Mouse (Mus musculus) embryonic facial prominence, embryonic 12.5 days (tissue): ENCODE measurements around the gene Slc22a21. TPM values are rescaled to one million over a fixed set of nuclear protein-coding genes. Genes with fewer than 3 reads are reported as not detected.

ENCODE experiments used
- ATAC-seq: fragments of 200-750 bp; cut with Nextera tagmentation; 2 replicates; pipeline ENCODE4 v1.8.0; 2017; ENCODE audit not compliant: insufficient number of reproducible peaks, insufficient read depth, low FRiP score, low TSS enrichment
- H3K27ac ChIP-seq: fragments of 300-500 bp; sonication (generic); 2 replicates; pipeline ENCODE4 v1.5.1; 2016; ENCODE audit warnings: mild to moderate bottlenecking
- H3K27me3 ChIP-seq: fragments of 300-500 bp; sonication (generic); 2 replicates; pipeline ENCODE4 v1.6.1; 2016; ENCODE audit warnings: mild to moderate bottlenecking, moderate library complexity
- H3K36me3 ChIP-seq: fragments of 300-500 bp; sonication (generic); 2 replicates; pipeline ENCODE4 v1.6.1; 2016; ENCODE audit warnings: mild to moderate bottlenecking
- H3K4me1 ChIP-seq: fragments of 300-500 bp; sonication (generic); 2 replicates; pipeline ENCODE4 v1.6.1; 2016
- H3K4me2 ChIP-seq: fragments of 300-500 bp; sonication (generic); replicated peaks from 2 replicates; pipeline ENCODE4 v1.6.1; 2016; ENCODE audit warnings: mild to moderate bottlenecking, moderate library complexity
- H3K4me3 ChIP-seq: fragments of 300-500 bp; sonication (generic); 2 replicates; pipeline ENCODE4 v1.5.1; 2016; ENCODE audit warnings: mild to moderate bottlenecking
- H3K9ac ChIP-seq: fragments of 300-500 bp; sonication (generic); 2 replicates; pipeline ENCODE4 v1.6.1; 2016; ENCODE audit warnings: mild to moderate bottlenecking, moderate library complexity
- H3K9me3 ChIP-seq: fragments of 300-500 bp; sonication (generic); 2 replicates; pipeline ENCODE4 v1.6.1; 2016; ENCODE audit warnings: mild to moderate bottlenecking, moderate library complexity
- WGBS: fragments of 180-500 bp; shearing (Covaris S2); methylation state at CpG from one replicate; pipeline ENCODE4 v1.1.7; 2016; 5-methylcytosine and 5-hydroxymethylcytosine counted together
- polyA plus RNA-seq: library from polyadenylated mRNA; unstranded; fragments of >200 nt; fragmentation: Nextera tagmentation; extraction: Ambion mirVana; gene quantifications from 2 replicates; pipeline ENCODE4 v1.2.1, GENCODE M21; 2016

Gene Slc22a21
- polyA plus RNA-seq: 4.9 and 6.1 TPM in 2 replicates

DNA sequence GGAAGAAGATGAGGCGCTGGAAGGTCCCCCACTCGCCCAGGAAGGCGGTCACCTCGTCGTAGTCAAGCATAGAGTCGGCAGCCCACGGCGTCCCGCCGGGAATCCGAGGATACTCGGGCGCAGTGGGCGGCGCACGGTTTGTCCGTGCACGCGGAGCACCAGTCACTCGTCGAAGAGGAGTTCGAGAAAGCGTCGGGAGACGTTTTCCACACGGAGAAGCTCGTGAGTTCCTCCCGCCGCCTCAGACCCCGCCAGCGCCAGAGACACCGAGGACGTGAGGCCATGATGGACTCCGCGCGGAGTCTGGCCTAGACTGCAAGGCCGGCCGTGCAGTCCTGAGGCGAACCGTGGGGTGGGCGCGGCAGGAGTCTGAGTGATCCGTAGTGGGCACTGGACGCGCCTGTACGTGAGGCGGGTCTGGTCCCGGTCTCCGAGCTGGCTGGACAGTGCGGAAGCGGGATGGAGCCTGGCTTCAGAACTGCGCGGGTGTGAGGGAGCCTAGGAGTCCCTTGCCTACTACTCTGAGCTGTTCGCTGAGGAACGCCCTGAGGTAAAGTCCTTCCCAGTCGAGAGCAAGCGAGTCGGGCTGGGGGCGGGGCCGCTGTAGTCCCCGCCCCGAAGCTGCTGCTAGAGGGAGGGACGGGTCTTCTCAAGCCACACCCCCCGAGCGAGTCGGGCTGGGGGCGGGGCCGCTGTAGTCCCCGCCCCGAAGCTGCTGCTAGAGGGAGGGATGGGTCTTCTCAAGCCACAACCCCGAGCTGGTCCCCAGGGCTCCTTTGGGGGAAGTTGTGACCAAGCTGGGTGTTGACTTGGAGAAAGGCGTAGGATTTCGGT lies at the start of gene Slc22a21:
Gene Slc22a21 (minus strand): TSS at position 545 of the 834 bp plus-strand sequence.
- Histone ChIP-seq H3K9me3 (no peaks in the 10 kb centered on the region), H3K9ac (peak within 1 kb of the TSS; percentile 34), H3K27me3 (no peaks in the 10 kb centered on the region), H3K36me3 (no peaks in the 10 kb centered on the region), H3K4me2 (peak within 1 kb of the TSS; percentile 84), H3K27ac (no peak within 1 kb of the TSS), H3K4me3 (peak within 1 kb of the TSS; percentile 52), H3K4me1 (no peaks in the 10 kb centered on the region; the same call in 1 of the 2 replicates)
- peak; percentile 88 for ATAC-seq
- 2% methylated on average over 73 of the region's 73 CpGs for WGBS

DNA sequence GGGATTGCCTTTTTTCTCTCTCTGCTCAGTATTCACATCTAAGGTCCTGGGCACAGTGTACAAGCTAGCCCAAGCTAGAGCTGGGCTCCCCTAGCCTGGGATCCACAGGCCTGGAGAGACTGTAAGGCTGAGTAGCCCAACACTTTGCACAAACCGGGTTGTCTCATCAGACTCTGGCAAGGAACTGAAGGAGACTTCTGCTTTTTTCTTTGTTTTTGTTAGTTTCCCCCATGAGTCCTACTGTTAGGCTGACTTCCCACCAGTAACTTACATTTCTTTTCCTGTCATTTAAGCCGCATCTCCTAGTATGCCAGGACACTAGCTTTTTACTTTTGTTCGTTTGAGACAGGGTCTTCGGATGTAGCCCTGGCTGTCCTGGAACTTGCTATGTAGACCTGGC lies 48.9 kb upstream of the Slc22a21 start:
- H3K27ac ChIP-seq: no peak overlapping the region
- 0 out of 2 replicates have a peak, but pooled peaks cover 6% of the 10 kb centered on the region for H3K4me1 ChIP-seq
- H3K27me3 ChIP-seq: peaks cover 23% of the 10 kb centered on the region
- no peaks in the 10 kb centered on the region for H3K36me3 ChIP-seq
- no peaks in the 10 kb centered on the region for H3K9me3 ChIP-seq
- 72% methylated on average over 4 of the region's 4 CpGs for WGBS
- H3K4me2 ChIP-seq: no peak overlapping the region
- H3K4me3 ChIP-seq: no peak overlapping the region
- ATAC-seq: no peak
- H3K9ac ChIP-seq: no peak overlapping the region

GRCm38 (mm10) chr11:54028044-54028951 lies 48.2 kb upstream of the Slc22a21 start, which contains the start of gene Slc22a4:
Gene Slc22a4, minus strand, starts transcription at chr11:54028090.
- 0 out of 2 replicates have a peak, but pooled peaks cover 6% of the 10 kb centered on the region for H3K4me1 ChIP-seq
- peak within 1 kb of the TSS; percentile 87 for H3K4me2 ChIP-seq
- no peaks in the 10 kb centered on the region for H3K9me3 ChIP-seq
- 4% methylated on average over 61 of the region's 61 CpGs for whole genome bisulfite sequencing
- H3K27me3 ChIP-seq: peaks cover 23% of the 10 kb centered on the region
- H3K27ac ChIP-seq: no peak within 1 kb of the TSS
- H3K4me3 ChIP-seq: peak within 1 kb of the TSS; percentile 51
- 0 out of 2 replicates have a peak, but pooled peaks have one; percentile 74 for ATAC-seq
- H3K36me3 ChIP-seq: no peaks in the 10 kb centered on the region
- H3K9ac ChIP-seq: peak within 1 kb of the TSS; percentile 58

DNA sequence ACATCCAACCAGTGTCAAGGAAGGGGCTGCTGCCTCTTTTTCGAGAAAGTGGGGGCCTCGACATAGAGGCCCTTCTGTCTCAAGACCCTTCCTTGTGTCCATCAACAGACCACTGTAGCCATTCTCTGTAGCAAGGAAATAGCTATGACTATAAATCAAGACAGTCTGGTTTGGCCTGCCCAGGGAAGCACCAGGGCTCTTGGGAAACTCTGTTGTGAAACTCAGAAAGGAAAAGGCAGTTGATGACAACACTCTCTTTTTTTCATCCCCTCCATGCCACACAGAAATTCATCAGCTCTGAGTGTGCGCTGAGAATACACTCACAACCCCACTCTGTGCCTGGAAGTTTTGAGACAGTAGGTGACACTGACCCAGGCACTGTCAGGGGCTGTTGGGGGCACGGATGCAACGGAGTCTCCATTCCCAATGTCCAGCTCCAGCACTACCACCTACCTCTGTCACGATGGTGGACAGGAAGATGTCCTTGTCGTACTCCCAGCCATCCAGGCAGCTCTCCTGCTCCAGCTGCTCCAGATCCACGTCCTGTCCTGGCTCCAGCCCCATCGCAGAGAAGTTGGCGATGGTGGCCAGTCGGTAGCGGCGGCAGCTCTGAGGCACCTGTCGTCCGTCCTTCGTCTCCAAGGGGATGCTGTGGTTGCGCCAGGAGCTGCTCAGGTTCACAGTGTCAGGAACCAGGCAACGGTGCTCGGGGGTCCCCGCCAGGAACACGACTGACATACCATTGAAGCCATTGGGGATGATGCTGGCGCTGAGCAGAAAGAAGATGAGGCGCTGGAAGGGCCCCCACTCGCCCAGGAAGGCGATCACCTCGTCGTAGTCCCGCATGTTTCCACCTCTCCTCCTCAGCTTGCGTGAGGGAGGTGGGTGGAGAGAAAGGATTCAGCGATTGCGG lies 47.3 kb upstream of the Slc22a21 start:
- Histone ChIP-seq H3K4me1 (0 out of 2 replicates have a peak, but pooled peaks cover 6% of the 10 kb centered on the region), H3K9ac (peak overlapping the region; percentile 58), H3K4me3 (peak overlapping the region; percentile 51), H3K27me3 (peaks cover 23% of the 10 kb centered on the region), H3K27ac (no peak overlapping the region), H3K9me3 (no peaks in the 10 kb centered on the region), H3K4me2 (peak overlapping the region; percentile 87), H3K36me3 (no peaks in the 10 kb centered on the region)
- WGBS: 17% methylated on average over 31 of the region's 31 CpGs
- ATAC-seq: no peak

DNA sequence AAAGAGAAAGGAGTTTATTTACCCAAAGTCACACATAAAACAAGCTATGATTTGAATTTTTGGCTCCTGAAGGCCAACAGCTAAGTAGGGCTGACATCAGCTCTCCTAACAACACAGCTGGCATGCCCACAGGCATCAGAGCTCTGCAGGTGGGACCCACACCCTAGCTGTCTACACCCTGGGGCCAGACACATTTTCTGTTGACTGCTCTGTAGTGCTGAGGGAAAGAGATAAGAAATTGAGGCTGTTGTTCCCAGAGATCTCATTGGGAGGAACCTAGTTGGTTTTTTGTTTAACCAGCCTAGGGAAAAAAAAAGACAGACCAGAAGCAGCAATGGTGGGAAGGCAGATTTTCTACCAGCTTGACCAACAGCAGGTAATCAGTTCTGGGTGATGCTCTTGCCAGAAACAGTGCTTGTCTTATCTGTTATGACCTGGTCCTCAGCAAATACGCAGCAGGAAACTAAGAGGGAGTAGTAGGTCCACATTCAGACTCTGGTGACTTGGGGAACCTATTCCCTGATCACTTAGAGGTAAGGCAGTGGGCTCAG lies 46.4 kb upstream of the Slc22a21 start:
- no peak overlapping the region for H3K9ac ChIP-seq
- H3K27ac ChIP-seq: no peak overlapping the region
- no peaks in the 10 kb centered on the region for H3K36me3 ChIP-seq
- H3K4me1 ChIP-seq: 0 out of 2 replicates have a peak, but pooled peaks cover 6% of the 10 kb centered on the region
- no peak overlapping the region for H3K4me3 ChIP-seq
- H3K9me3 ChIP-seq: no peaks in the 10 kb centered on the region
- H3K27me3 ChIP-seq: peaks cover 23% of the 10 kb centered on the region
- H3K4me2 ChIP-seq: no peak overlapping the region
- WGBS: 64% methylated on average over 1 of the region's 1 CpGs
- ATAC-seq: no peak

GRCm38 (mm10) chr11:54021396-54022093 lies 41.4 kb upstream of the Slc22a21 start:
- H3K4me1 ChIP-seq: no peaks in the 10 kb centered on the region
- H3K9me3 ChIP-seq: no peaks in the 10 kb centered on the region
- H3K36me3 ChIP-seq: no peaks in the 10 kb centered on the region
- H3K27me3 ChIP-seq: 0 out of 2 replicates have a peak, but pooled peaks cover 13% of the 10 kb centered on the region
- ATAC-seq: no peak
- H3K27ac ChIP-seq: no peak overlapping the region
- H3K4me3 ChIP-seq: no peak overlapping the region
- H3K9ac ChIP-seq: no peak overlapping the region
- 80% methylated on average over 5 of the region's 5 CpGs for WGBS
- no peak overlapping the region for H3K4me2 ChIP-seq

DNA sequence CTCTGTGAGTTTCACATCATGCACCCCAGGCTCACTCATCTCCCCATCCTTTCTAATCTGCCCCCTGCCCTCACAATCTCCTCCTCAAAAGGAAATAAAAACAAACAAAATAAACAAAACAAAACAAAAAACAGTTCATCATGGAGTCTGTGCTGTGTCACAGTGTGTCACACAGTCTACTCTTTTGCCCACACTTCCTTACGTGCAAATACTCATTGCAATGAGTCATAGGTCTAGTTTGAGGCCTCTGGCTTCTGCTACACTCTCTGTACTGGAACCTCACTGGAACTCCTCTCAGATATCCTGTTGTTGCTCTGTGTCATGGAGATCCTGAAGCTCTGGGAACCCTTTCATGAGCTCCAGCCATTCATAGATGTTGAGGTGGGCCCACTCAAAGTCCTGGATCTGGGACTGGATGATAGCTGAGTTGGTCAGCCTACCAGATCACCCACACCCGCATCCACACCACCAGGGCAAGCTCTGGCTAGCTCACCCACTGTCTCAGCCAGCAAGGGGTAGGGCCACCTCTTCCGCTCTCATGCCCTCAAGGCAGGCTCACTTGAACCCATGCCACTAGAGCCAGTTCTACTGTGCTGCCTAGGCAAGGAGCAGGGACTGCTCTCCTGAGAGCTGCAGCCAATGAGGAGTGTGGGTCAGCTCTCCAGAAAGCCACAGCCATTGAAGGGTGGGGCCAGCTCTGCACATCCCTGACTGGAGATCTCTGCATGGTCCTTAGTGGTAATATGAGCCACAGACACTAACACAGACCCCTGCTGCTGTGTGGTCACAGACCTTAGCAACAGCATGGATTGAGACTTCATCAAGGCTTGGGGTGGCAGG lies 39.0 kb upstream of the Slc22a21 start:
- Histone ChIP-seq H3K4me2 (no peak overlapping the region), H3K4me1 (no peaks in the 10 kb centered on the region), H3K9ac (no peak overlapping the region), H3K36me3 (no peaks in the 10 kb centered on the region), H3K27me3 (0 out of 2 replicates have a peak, but pooled peaks cover 5% of the 10 kb centered on the region), H3K27ac (no peak overlapping the region), H3K4me3 (no peak overlapping the region), H3K9me3 (no peaks in the 10 kb centered on the region)
- WGBS: 75% methylated on average over 3 of the region's 3 CpGs
- no peak for ATAC-seq

DNA sequence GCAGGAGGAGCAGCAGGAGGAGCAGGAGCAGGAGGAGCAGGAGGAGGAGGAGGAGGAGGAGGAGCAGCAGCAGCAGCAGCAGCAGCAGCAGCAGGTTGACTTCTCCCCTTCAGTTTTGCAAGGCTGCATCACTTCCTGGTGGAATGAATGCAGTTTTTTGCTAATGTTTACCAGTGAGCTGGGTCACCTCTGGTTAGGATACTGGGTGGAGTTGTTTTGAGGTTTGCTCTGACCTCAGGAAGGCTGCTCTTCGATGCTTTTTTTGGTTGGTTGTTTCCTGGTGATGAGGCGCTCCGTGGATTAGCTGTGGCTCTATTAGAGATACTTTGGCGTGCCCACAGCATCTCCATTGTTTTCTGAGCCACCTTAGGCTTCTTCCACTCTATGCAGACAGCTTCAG lies 37.5 kb upstream of the Slc22a21 start:
- H3K4me1 ChIP-seq: no peaks in the 10 kb centered on the region
- ATAC-seq: no peak
- H3K27ac ChIP-seq: no peak overlapping the region
- no peaks in the 10 kb centered on the region for H3K36me3 ChIP-seq
- 70% methylated on average over 4 of the region's 4 CpGs for WGBS
- H3K4me2 ChIP-seq: no peak overlapping the region
- H3K9ac ChIP-seq: no peak overlapping the region
- no peaks in the 10 kb centered on the region for H3K9me3 ChIP-seq
- H3K27me3 ChIP-seq: 0 out of 2 replicates have a peak, but pooled peaks cover 5% of the 10 kb centered on the region
- no peak overlapping the region for H3K4me3 ChIP-seq

DNA sequence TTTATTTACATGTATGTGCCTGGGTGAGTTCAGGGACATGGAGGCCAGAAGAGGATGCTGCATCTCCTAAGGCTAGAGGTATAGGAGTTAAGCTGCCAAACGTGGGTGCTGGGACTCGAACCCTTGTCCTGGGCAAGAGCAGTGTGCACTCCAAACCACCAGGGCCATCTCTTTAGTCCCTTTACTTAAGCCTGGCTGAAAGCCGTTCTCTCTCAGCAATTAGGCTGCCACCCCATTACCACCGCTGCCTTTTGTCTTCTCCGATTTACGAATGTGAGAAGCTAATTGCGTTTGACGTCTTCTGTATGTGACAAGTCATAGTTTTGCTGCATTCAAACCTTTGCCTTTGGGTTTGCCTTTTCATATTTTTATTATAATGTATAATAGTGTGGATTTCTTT lies 35.9 kb upstream of the Slc22a21 start:
- Histone ChIP-seq H3K27ac (no peak overlapping the region), H3K9me3 (no peaks in the 10 kb centered on the region), H3K4me3 (no peak overlapping the region), H3K27me3 (0 out of 2 replicates have a peak, but pooled peaks cover 5% of the 10 kb centered on the region), H3K4me2 (no peak overlapping the region), H3K36me3 (no peaks in the 10 kb centered on the region), H3K9ac (no peak overlapping the region), H3K4me1 (no peaks in the 10 kb centered on the region)
- no peak for ATAC-seq
- 68% methylated on average over 8 of the region's 8 CpGs for WGBS
